Mouse (Mus musculus) bone marrow, adult 2 months (tissue): ENCODE results near the gene Rprd1b. TPM values are rescaled to one million over a fixed set of nuclear protein-coding genes. Genes with fewer than 3 reads are reported as not detected.

Source experiments
- H3K27ac ChIP-seq: fragments of 200-500 bp; 2 replicates; pipeline ENCODE4 v1.5.1; 2012; ENCODE audit warnings: low read depth, mild to moderate bottlenecking, control low read depth, inconsistent platforms, low read length; ENCODE audit not compliant: control insufficient read depth, poor library complexity, insufficient read depth
- H3K4me1 ChIP-seq: fragments of 200-500 bp; 2 replicates; pipeline ENCODE4 v1.6.1; 2011; ENCODE audit warnings: low read length; ENCODE audit not compliant: control insufficient read depth, insufficient read depth
- H3K4me3 ChIP-seq: fragments of 200-500 bp; replicated peaks from 2 replicates; pipeline ENCODE3; 2011; ENCODE audit warnings: mild to moderate bottlenecking, low read depth, low read length, control low read depth; ENCODE audit not compliant: control insufficient read depth
- CTCF ChIP-seq: fragments of 200-500 bp; IDR thresholded peaks from 2 replicates; pipeline ENCODE4 v1.5.1; 2011; ENCODE audit warnings: low read length, control low read depth; ENCODE audit not compliant: control insufficient read depth, insufficient read depth
- POLR2A ChIP-seq: fragments of 200-500 bp; IDR thresholded peaks from 2 replicates; pipeline ENCODE4 v1.6.1; 2011; ENCODE audit warnings: low read depth, mild to moderate bottlenecking, control low read depth, low read length, borderline replicate concordance; ENCODE audit not compliant: control insufficient read depth
- WGBS: fragments of 180-500 bp; shearing (Covaris S2); methylation state at CpG from one replicate; pipeline ENCODE4 v1.1.7; 2018; 5-methylcytosine and 5-hydroxymethylcytosine counted together
- polyA plus RNA-seq: library from polyadenylated mRNA; stranded (reverse); fragments of >200 nt; gene quantifications from 2 replicates; pipeline ENCODE4 v1.2.4, GENCODE M21; 2011; ENCODE audit warnings: low replicate concordance; ENCODE audit not compliant: missing spikeins, insufficient read depth, insufficient read length

Gene Rprd1b
- polyA plus RNA-seq, 1 experiment, result 8.6 TPM

DNA sequence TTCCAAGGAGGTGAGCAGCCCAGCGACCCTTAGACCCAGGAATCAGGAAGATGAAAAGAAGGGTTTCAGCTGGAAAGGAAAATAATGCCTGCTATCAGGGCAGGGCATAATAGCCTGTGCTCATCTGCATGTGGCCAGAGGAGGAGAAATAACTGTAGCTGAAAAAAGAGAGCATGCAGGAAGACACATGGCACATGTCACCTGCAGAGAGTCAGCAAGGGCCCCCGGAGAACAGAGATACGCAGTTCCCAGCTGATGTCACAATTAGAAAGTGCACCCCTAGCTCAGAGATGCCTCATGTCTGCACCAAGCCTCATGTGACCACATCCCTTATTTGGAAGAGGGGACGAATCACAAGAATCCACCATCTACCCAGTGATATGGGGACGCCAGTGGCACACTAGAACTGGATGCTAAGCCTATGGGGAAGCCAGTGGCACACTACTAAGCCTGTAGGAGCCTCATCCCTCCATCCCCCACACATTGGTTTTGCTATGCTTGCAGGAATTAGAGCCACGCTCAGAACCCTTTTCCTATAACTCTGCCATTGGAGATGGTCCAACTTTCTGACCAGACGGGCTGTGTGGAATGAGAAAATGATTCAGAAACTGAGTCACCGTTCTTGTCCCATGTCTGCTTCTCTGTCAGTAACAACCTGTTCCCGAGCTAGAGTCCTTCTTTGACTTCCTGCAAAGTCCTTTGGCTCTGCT, 139.4 kb downstream of the Rprd1b start:
- WGBS, result 34% methylated on average over 9 of the region's 9 CpGs
- H3K4me3 ChIP-seq, result no peak overlapping the region
- peaks cover 8% of the 10 kb centered on the region for H3K4me1 ChIP-seq
- no peak overlapping the region for H3K27ac ChIP-seq
- TF ChIP-seq POLR2A (no peak), CTCF (no peak)

DNA sequence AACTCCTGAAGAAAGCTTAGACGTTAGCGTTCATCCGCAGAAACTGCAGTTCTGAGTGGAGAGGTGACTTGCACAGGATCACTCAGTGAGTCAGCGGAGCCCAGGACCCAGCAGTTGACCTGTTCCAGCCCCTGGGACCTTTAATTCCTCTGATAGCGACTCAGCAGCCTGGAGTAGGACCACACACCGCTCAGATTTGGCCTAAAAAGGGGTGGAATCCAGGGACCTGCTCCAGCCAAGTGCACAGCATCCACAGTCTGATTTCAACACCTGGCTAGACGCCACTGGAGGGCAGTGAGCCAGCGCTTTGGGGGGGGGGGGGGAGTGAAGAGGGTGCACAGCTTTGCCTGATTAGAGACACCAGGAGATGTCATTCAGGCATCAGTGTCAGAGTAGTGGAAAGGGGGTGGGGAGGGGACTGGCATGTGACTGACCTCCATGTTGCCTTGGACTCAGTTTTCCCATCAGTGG, 140.5 kb downstream of the Rprd1b start:
- no peak overlapping the region for H3K27ac ChIP-seq
- TF ChIP-seq CTCF (no peak), POLR2A (no peak)
- peaks cover 6% of the 10 kb centered on the region for H3K4me1 ChIP-seq
- WGBS, result 64% methylated on average over 8 of the region's 8 CpGs
- no peak overlapping the region for H3K4me3 ChIP-seq

DNA sequence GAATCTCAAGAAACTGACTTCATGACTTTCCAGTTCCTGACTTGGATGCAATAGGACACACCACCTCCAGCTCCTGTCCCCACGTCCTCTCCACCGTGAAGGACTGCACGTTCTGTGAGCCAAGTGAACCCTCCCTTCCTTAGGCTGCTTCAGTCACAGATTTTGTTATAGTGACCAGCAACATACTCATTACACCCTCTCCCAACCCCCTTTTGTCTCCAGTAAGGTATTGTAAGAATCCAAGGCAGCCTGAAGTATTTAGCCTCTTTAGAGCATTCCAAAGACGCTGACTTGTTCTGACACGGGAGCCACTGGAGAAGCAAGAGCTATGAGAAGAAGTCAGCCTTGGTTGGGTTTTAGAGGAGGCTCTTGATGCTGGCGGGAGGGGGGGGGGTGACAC, 141.1 kb downstream of the Rprd1b start:
- H3K27ac ChIP-seq, result no peak overlapping the region
- 83% methylated on average over 6 of the region's 6 CpGs for WGBS
- TF ChIP-seq CTCF (no peak), POLR2A (no peak)
- H3K4me1 ChIP-seq, result peaks cover 10% of the 10 kb centered on the region
- H3K4me3 ChIP-seq, result no peak overlapping the region

DNA sequence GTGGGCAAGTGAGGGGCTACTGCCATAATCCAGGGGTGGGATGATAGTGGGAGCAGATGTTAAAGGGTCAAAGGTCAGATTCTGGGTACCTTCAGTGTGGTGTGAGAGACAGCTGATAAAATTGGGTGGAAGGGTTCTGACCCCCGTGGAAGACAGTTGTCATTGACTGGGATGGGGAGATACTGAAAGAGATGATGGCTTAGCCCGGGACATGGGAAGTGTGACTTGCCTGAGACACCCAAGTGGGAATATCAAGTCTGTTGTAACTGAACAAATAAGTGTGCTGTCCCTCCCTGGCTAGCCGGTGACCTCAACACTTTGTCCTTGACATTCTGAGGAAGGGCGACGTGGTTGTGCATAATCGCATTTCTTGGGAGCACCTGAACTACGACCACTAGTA, 141.5 kb downstream of the Rprd1b start:
- Histone ChIP-seq H3K27ac (no peak overlapping the region), H3K4me3 (no peak overlapping the region), H3K4me1 (peaks cover 13% of the 10 kb centered on the region)
- WGBS, result 83% methylated on average over 7 of the region's 7 CpGs
- no peak for TF ChIP-seq CTCF
- TF ChIP-seq POLR2A, result no peak

DNA sequence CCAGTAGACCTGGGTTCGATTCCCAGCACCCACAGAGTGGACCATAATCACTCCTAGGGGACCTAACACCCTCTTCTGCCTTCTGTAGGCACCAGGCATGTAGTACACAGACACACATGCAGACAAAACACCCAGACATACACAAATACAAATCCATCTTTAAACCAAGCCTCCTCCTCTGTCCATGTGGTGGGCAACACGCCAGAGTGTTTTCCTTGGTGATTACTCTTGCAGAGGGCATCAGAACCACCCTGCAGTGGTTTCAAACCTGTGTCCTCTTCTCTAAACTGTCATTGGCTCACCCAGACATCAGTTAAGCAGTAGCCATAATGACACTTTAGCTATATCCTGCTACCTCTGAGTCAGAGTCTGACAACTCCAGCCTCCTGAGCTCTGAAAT, 142.1 kb downstream of the Rprd1b start:
- Histone ChIP-seq H3K4me3 (no peak overlapping the region), H3K27ac (no peak overlapping the region), H3K4me1 (peaks cover 16% of the 10 kb centered on the region)
- no peak for TF ChIP-seq POLR2A
- 75% methylated on average over 2 of the region's 2 CpGs for WGBS

DNA sequence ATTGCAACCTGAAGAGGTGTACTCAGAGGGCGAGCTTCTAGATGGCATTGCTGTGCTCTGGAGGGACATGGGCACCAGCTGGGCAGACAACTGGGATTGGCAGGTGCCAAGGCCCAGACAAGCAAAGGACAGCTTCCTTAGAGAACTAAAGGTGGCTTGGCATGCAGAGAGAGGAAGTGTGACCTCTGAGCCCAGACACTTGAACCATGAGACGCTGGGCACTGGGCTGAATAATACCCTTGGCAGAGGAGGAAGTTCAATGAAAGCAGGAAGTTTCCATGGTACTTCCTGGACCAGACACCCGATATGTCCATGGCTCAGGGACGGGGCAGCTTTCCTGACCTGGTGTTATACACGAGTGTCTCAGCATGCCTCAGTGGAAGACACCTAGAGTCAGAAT, 146.1 kb downstream of the Rprd1b start:
- WGBS, result 13% methylated on average over 5 of the region's 5 CpGs
- TF ChIP-seq POLR2A (no peak), CTCF (no peak)

DNA sequence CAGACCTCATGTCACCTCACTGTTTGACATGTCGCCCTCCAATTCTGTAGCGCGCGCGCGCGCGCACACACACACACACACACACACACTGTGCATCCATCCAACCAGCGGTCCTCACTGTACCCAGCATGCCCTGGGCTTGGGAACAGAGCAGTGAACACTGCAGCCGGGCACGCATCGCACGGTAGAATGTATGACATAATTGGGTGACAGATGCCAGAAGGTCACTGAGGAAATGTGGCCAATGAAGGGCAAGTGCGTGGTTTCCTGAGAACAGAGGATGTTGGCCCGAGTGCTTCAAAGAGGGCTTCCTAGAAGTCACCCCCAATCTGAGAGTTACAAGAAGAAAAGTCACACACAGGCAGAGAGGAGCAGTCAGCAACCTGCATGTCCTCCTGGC, 146.7 kb downstream of the Rprd1b start:
- TF ChIP-seq POLR2A (no peak), CTCF (no peak)
- WGBS, result 31% methylated on average over 15 of the region's 15 CpGs
- H3K4me3 ChIP-seq, result no peak overlapping the region
- peak overlapping the region; percentile 76 for H3K27ac ChIP-seq
- H3K4me1 ChIP-seq, result peaks cover 22% of the 10 kb centered on the region

More for the DNA sequence above, 146.1 kb downstream of the Rprd1b start:
- H3K27ac ChIP-seq, result peak overlapping the region; percentile 76
- no peak overlapping the region for H3K4me3 ChIP-seq
- peaks cover 22% of the 10 kb centered on the region for H3K4me1 ChIP-seq

DNA sequence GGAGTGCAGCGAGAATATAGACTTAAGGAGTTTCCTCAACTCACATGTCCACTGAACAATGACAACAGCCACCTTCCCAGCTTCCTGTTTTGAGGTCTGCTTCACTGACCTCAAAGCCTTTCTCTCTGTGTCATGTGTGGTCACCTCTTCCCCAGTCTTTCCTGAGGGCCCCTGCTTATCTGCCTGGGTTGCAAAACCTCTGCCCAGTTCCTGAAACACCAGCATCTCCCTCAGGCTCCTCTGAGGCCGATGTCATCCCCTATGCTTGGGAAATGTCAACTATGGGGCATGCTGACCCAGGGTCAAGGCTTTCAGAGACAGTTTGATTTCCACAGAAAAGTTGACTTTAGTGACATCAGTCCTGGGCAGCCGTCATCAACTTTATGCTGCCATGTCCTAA, 147.1 kb downstream of the Rprd1b start:
- TF ChIP-seq CTCF (no peak), POLR2A (no peak)
- H3K27ac ChIP-seq, result peak overlapping the region; percentile 76
- peaks cover 22% of the 10 kb centered on the region for H3K4me1 ChIP-seq
- WGBS, result 1% methylated on average over 3 of the region's 3 CpGs
- H3K4me3 ChIP-seq, result no peak overlapping the region

DNA sequence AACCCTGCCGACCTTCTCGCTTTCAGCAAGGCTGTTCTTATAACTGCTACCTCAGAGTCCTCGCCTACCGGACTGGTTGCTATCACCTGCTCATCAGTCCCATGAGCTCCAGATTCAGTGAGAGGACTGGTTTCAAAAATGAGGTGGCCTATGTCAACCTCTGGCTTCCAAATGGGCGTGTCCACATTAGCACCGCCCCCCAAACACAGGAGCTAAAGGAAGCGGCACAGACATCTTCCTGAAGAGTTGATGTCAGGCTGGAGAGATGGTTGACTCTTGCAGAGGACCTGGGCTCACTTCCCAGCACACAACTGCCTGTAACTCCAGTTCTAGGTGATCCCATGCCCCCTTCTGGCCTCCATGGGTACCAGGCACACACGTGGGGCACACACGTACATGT, 148.5 kb downstream of the Rprd1b start:
- Histone ChIP-seq H3K4me1 (peaks cover 22% of the 10 kb centered on the region), H3K27ac (peak overlapping the region; percentile 32; the same call in 1 of the 2 replicates), H3K4me3 (no peak overlapping the region)
- WGBS, result 80% methylated on average over 9 of the region's 9 CpGs
- TF ChIP-seq POLR2A (no peak), CTCF (no peak)
